Mouse (Mus musculus): ENCODE results near the gene Gm45837.

Gm45837 gene

DNA sequence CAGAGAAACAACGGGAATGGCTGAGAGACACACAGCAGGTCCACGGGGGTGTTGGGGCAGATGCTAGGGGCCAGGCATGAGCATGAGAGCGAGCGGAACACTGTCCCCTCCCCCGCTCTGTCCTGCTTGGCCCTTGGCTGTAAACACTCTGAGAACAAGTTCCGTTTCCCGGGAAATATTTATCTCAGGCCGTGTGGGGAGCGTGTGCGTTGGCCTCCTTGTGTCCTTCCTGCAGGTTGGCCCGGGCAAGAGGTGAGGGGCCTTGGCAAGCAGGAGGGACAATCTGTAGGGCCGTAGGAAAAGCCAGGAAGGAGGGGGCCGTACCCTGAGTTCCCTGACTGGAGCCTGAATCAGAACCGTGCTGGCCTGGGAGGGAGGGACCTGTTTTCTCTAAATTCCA lies 54.7 kb downstream of the Gm45837 start:
- no peak for DNase-seq (ENCODE audit: low spot score in 2 of 2)

DNA sequence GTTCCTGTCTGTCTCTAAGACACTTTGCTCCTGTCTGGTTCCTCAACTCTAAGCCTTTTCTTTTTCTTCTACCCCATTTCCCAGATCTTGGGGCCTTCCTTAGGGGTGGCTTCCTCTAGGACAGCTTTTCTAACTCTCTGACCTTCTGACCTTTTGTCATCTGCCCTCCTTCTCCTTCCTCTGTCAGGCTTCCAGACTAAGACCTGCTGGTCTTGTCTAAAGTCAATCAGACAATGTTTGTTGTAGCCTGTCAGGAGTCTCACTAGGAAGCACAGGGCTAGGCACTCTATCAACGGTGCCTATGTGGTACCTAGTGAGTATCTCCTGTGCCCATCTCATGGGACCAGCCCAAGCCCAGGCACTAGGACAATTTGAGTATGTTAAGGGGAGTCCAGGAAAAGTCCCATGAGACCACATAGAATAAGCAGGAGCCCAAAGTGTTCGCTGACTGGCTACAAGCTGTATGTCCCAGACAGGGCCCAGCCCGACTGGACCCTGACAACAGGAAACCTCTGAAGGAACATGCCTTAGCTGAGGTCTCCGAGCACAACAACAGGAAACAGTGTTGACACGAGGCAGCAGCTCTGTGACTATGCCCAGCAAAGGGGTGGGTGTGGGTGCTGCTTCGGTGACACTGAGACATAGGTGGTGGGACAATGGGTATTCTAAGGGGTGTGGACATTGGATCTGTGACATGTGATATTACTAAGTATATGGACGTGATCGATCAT lies 55.3 kb downstream of the Gm45837 start:
- no peak for DNase-seq (ENCODE audit: low spot score in 2 of 2)

DNA sequence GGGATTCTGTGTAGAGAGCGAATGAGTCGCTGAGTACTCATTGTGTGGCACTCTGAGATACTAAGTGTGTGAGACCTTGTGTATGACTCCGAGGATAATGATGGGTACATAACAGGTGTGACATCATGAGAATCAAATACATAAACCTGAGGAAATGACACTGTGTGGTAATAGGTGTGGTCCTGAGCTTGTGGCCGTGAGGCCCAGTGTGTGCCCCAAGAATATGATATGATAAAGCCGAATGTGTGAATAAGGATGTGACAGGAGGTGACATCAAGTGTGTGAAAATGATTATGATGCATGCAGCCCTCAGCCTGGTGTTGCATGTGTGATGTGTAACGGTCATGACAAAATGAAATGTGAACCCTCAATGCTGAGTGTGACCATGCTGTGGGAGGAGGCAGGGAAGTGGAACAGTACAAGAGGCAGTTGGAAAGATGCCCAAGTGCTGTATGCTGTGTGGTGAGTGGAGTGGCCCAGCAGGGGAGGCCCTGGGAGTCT lies 55.9 kb downstream of the Gm45837 start:
- no peak for DNase-seq (ENCODE audit: low spot score in 2 of 2)

DNA sequence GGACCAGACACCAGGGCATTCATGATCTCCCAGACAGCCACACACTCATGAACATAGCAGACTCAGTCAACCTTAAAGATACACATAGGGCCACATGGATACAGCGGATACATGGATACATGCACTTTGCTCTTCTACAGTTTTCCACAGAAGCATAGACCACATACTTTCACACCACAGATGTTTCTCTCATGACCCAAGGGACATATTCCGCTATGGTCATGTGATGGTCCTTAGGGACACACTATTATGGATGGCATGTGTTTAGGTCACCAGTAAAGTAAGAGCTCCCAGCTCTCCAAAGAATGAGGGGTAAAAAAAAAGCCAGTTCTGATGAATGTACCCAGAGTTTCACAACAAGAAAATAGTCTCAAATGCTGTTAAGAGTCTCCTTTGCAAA lies 60.7 kb downstream of the Gm45837 start:
- no peak for DNase-seq (ENCODE audit: low spot score in 2 of 2)

DNA sequence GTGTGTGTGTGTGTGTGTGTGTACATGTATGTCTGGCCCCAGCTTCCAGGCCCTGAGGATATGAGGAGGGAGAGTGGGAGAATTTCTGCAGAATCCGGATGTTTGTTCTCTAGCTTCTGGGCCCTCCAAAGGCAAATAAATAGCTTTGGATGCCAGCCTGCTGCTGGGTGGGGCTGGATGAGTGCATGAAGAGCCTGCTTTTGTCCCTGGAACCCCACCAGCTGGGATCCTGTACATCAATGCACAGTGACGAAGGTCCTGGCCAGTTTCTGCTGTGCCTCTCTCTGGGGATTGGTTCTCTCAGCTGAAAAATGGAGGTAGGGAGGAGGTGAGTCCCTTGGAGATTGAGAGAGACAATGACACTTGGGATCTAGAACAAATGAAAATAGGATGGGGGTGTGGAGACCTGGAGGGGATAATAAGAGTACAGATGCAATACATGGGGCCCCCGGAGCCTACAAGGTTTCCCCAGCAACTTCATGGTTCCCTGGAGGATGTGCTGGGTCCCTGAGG lies 61.3 kb downstream of the Gm45837 start:
- no peak for DNase-seq (ENCODE audit: low spot score in 2 of 2)

DNA sequence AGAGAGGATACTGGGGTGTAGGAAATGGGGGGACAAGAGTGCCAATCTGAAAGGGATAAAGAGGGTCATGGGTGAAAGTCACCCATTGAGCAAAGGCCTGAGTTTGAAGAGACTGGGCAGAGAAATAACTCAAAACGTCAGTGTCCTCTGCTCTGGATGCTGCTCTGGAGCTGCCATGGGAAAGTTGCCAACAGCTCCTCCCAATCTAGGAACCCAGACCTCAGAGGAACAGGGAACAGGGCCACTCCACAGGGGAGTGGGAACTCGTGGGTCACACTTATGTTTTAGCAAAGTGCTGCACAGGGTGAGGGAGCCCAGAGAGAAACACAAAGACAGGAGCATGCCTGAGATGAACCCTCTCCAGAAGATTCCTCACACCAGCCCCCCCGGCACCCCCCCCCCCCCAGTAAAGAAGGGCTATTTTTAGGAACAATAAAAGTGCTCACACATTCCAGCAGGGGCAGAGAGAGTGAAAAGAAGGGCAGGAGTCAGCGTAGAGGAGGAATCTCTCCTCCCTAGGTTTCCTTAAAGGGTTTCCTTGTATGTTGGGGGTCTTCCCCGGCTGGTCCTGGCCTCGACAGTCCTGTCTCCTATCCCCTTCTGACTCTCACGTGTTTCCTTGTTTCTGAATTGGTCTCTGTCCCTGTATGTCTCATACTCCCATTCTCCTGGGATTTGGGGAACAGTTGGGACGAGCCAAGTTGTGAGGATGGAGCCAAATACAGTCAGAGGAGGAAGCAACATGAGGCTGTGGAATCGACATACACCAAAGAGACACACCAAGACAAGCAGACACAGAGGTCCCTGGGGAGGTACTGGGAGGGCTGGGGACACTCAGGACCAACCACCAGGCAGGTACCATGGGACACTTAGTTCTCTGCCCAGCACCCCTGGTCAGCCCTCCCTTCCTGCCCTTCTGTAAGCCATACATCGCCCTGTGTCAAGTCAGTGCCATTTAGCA lies 62.2 kb downstream of the Gm45837 start:
- DNase-seq (ENCODE audit: low spot score in 2 of 2): no peak

DNA sequence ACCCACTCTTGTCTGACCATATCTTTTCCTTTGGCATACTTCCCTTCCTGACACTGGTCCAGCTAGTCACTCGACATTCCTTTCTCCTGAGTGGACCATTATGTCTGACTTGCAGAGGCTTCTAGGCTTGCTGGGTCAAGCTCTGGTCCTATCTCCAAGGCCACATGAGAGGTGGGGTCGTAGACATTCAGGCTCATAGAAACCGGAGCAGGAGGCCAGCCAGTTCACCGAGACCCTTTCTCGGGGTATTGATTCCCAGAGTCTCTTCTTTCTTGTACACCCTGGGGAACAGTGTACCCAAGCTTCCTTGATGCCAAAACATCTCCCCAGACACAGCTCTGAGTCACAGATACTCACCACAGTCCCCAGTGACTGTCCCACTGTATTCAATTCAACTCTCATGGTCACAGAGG lies 63.7 kb downstream of the Gm45837 start:
- DNase-seq (ENCODE audit: low spot score in 2 of 2): no peak

DNA sequence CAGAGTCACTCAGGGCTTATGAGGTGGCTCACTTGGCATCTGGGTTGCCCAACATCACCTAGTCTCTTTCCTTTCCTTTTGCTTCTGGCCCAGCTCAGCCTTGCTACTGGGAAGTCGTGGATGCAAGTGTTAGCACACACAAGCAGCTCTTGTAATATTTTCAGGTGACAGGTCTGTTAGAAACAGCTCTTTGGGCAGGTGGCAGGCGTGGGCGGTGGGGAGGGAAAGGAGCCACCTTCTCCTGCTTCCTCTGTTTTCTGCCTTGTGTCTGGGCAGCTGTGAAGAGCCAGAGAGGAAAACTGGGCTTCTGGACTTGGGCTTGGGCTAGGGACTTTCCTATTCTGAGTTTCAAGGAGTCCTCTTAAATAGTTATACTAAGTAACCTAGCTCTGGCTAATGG lies 65.3 kb downstream of the Gm45837 start:
- DNase-seq (ENCODE audit: low spot score in 2 of 2): no peak

DNA sequence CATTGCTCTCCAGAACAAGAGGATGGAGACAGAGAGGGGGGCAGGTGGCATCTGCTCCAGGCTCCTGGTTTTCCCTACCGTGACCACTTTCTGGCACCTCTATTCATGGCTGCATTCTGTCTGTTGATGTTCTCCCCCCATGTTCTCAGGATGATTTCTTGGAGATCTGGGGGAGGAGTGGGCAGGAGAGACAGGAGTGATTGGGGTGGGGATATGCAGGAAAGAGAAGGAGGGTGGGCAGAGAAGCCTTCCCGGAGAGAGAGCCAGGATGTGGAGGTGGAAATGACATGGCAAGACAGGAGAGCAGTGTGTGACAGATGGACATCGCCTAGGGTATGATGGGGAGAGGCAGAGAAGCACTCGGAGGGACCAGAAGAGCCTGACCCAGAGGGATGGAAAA lies 65.8 kb downstream of the Gm45837 start:
- DNase-seq (ENCODE audit: low spot score in 2 of 2): no peak

DNA sequence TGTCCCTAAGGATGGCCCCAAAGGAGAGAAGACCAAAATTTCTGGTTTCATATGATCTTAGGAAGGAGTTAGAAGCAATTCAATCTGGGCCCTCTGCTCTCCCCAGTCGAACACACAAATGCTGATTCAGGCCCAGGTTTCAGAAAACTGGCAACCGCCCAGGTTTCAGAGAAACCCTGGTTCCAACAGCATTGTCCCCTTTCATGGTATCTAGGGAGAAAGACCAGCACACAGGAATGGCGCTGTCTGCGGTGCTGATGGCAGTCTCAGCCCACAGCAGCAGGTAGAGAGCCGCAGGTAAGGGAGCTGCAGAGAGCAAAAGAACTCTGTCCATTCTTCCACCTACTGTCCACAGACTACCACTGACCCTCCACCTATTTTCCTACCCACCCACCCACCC lies 66.5 kb downstream of the Gm45837 start:
- DNase-seq (ENCODE audit: low spot score in 2 of 2): no peak

DNA sequence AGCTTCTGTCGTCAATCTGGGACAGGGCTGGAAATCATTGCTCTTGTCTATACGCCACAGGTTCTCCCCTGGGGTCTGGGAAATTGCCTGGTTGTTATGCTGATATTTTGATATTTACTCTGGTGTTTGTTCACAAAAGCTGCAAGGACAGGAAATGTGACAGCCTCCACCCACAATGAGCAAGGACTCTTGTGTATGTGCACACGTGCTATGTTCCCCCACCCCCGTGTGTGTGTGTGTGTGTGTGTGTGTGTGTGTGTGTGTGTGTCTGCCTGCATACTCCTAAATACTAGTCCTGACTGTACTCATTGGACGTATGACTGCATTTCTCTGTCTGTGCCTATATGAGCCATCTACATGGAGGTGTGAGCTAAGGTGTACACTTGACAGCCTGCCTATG lies 67.4 kb downstream of the Gm45837 start:
- no peak for DNase-seq (ENCODE audit: low spot score in 2 of 2)

DNA sequence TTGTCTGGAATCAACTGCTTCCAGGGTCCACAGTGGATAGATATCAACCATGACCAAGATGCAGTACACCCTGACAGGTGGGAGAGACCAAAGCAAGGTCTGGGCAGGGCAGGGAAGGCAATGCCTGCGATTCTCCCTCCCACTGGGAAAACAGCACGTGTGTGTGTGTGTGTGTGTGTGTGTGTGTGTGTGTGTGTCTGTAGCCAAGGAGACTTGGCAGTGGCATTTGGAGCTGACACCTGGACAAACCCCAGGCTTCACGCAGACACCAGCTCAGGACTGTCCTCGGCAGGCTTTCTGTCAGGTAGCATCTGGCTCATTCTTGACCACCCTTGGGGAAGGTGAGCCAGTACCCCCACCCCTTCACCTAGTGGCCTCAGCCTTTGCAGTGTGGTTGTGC lies 69.2 kb downstream of the Gm45837 start:
- no peak for DNase-seq (ENCODE audit: low spot score in 2 of 2)

DNA sequence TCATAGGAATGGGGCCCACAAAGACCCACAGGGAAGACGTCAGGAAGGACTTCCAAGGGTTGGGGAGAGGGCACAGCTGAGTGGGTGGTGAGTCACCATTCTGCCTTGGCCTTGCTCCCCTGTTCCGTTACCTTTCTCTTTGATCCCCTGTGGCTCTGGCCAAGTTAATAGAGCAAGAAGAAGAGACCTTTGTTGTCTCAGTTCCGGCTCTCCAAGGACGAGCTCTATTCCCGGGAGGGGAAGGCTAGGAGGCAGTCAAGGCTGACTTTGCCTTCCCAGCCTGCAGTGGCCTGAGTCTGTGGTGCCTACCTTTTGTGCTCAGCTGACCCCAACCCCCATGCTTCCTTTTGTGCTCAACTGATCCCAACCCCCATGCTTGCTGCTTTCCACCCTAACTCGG lies 70.0 kb downstream of the Gm45837 start:
- DNase-seq (ENCODE audit: low spot score in 2 of 2): no peak

DNA sequence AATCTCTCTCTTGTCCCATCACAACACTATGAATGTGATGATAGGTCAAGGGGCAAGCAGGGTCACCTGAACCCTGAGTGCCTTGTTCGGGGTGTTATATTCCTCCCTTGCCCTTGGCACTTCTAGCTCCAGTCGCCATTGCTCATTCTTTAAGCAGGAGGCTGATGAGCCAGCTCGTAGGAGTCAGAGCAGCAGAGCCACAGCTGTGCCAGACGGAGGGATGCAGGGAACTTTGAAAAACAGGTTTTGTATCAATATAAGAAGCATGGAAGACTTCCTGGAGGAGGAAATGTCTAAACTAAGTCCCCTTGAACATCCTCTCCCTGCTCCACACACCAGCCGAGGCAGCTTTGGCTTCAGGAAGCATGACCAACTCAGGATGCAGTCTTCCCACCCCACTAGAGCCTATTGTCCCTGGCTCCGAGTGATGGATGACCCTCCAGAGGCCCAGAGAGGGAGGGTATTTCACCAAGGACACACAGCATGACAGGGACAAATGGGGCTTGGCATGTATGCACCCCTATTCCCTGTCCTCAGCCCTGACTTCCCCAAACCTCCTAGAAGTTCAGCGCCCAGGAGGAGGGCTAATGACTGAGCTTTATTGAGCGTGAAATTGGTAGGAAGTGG lies 71.3 kb downstream of the Gm45837 start:
- DNase-seq (ENCODE audit: low spot score in 2 of 2): no peak

DNA sequence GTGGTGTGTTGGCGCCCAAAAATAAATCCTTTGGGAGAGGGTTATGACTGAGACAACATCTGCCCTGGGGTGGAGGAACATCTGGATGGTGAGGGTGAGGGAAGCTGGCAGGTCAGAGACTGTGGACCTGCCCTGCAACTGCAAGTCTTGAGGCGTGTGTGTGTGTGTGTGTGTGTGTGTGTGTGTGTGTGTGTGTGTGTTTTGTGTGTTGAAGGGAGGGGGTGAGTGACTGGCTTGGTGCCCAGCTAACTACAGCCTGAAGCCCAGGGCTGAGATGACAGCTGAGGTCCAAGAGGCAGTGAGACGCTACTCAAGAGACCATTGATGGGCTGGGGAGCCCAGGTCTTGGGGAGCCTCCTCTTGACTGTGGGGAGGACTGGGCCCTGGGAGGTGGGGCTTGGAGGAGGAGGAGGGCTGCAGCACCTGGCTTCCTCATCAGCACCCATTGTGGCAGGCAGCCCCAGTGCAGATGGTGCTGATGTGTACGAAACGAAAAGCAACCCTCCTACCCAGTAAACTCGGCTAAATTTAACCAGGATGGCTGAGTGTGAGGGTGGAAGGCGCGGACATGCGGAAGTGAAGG lies 71.9 kb downstream of the Gm45837 start:
- DNase-seq (ENCODE audit: low spot score in 2 of 2): peak in 1 of 2 experiments; percentile 71

DNA sequence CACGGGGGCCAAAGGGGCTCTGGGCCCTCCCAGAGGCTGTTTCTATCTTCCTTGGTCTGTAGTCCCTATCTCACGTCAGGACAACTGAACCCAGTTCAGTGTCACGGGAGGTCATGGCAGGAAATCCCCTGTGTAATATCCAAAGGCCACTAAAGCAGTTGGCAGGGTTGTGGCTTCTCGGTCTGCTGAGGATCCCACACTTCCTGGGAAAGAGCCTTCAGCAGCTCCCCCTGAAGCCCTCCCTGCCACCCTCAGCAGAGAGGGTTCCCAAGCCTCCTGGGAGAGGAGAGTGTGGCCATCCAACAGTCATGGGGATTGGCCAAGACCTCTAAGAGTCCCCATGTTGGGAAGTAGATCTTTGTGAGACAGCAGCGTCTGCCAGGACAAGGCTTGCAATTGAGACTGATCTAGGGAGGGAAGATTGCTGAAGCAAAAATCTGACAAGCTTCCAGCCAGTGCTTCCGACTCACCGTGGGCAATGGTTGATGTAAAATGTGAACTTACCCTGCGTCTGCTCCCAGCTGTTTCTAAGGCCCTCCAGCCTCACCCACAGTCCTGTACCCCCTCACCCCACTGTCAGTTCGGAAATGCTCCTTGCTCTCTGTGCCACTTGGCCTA lies 72.9 kb downstream of the Gm45837 start:
- no peak for DNase-seq (ENCODE audit: low spot score in 2 of 2)

DNA sequence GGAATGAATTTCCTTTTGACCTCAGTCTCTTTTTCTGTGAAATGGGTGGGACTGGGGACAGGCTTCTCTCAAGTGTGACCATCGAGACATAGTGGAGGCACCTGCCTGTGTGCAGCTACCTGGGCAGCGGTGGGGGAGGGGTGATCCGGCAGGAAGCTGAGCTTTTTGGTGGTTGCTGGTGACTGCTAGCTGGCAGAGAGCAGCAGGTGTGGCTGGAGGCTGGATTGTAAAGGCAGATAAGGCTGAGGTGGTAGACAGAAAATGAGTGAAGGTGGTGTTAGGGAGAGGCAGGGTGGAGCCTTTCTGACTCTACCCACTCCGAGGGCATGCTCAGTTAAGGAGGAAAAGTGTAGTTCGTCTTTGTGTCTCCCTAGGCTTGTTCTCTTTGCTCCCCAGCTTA lies 76.4 kb downstream of the Gm45837 start:
- DNase-seq (ENCODE audit: low spot score in 2 of 2): no peak

DNA sequence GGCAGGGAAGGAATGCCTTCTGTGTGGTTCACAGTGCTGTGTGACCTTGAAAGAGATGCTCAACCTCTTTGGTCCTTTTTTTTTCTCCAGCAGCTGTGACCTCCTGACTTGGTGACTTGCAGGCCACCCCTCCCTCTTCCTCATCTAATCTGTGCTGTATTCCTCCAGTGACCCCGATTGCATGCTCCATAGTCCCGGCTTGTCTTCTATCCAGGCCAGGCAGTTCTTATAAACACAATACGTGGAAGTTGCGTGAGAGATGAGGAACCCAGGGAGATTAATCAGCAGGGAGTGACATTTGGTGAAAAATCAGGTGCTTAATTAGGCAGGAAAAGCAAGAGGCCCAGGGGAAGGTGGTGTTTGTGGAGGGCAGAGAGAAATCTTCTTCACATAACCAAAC lies 80.3 kb downstream of the Gm45837 start:
- DNase-seq (ENCODE audit: low spot score in 2 of 2): no peak

DNA sequence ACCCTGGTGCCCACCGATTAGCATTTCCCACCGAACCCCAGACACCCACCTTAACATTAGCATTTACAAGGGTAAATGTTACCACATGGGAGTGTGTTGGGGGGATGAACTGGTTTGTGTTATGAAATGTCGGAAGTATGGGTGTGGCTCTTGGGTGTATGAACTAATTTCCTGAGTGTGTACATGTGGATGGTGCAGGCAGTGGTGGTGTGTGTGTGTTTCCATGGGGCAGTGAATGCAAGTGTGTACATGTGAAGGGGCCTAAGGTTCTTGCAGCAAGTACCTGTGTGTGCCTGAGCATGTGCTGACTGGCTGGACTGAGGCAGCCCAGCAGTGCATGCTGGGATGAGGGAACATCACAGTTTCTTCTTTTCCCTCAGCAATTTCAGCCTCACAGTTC lies 87.7 kb downstream of the Gm45837 start:
- no peak for DNase-seq (ENCODE audit: low spot score in 2 of 2)

DNA sequence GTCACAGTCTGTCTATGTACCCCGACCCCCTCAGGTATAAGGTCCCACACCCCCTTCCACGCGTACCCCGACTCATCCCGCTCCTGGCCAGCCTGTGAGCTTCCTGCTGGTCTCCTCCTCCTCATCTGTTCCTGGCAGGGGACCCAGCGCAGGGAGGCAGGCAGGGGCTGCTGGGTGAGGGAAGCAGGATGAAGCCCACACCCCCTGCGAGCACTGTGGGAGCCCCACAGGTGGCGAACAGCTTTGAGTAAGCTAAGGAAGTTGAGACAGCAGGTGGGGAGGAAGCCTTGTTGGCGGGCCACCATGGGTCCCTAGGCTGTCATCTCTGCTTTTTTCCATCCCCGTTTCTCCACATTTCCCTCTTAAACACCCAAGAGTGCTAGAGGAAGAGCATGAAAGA lies 88.6 kb downstream of the Gm45837 start:
- DNase-seq (ENCODE audit: low spot score in 2 of 2): no peak

DNA sequence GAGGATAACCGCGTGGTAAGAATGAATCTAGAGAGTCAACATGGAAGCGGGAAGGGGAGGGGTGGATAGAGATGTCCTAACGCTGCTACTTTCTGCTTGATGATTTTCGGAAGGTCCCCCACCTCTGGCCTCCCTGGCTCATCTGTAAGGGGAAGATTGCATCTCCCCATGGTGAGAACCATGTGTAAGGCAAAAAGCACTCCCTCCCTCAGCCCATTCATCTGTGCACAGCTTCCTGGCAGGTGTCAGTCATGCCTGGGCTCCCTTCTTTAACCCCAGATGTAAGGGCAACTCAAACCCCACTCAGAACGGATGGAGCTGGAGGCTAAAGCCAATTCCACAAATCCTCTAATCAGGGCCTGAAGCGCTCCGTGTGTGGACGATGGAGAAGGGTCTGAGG lies 89.0 kb downstream of the Gm45837 start:
- DNase-seq (ENCODE audit: low spot score in 2 of 2): no peak
